Mouse (Mus musculus) hindbrain, embryonic 13.5 days (tissue): ENCODE results near the gene Asap2. TPM values are rescaled to one million over a fixed set of nuclear protein-coding genes. Genes with fewer than 3 reads are reported as not detected.

Source experiments
- ATAC-seq: fragments of 200-750 bp; cut with Nextera tagmentation; 2 replicates; pipeline ENCODE4 v1.8.0; 2017; ENCODE audit warnings: moderate TSS enrichment; ENCODE audit not compliant: low FRiP score
- H3K27ac ChIP-seq: fragments of 300-500 bp; sonication (generic); 2 replicates; pipeline ENCODE4 v1.5.1; 2015; ENCODE audit warnings: inconsistent platforms, mild to moderate bottlenecking, moderate library complexity
- H3K27me3 ChIP-seq: fragments of 300-500 bp; sonication (generic); 2 replicates; pipeline ENCODE4 v1.6.1; 2015; ENCODE audit warnings: mild to moderate bottlenecking, inconsistent platforms
- H3K36me3 ChIP-seq: fragments of 300-500 bp; sonication (generic); 2 replicates; pipeline ENCODE4 v1.6.1; 2015; ENCODE audit warnings: mild to moderate bottlenecking, inconsistent platforms
- H3K4me1 ChIP-seq: fragments of 300-500 bp; sonication (generic); replicated peaks from 2 replicates; pipeline ENCODE4 v1.6.1; 2015; ENCODE audit warnings: inconsistent platforms
- H3K4me2 ChIP-seq: fragments of 300-500 bp; sonication (generic); 2 replicates; pipeline ENCODE4 v1.6.1; 2015; ENCODE audit warnings: inconsistent platforms, mild to moderate bottlenecking, moderate library complexity
- H3K4me3 ChIP-seq: fragments of 300-500 bp; sonication (generic); 2 replicates; pipeline ENCODE4 v1.5.1; 2015; ENCODE audit warnings: mild to moderate bottlenecking, inconsistent platforms
- H3K9ac ChIP-seq: fragments of 300-500 bp; sonication (generic); 2 replicates; pipeline ENCODE4 v1.6.1; 2015; ENCODE audit warnings: mild to moderate bottlenecking, inconsistent platforms
- H3K9me3 ChIP-seq: fragments of 300-500 bp; sonication (generic); 2 replicates; pipeline ENCODE4 v1.6.1; 2016; ENCODE audit warnings: inconsistent platforms
- WGBS: fragments of 180-500 bp; shearing (Covaris S2); methylation state at CpG from one replicate; pipeline ENCODE4 v1.1.7; 2015; 5-methylcytosine and 5-hydroxymethylcytosine counted together
- polyA plus RNA-seq: library from polyadenylated mRNA; unstranded; fragments of >200 nt; fragmentation: Nextera tagmentation; extraction: Ambion mirVana; gene quantifications from 2 replicates; pipeline ENCODE4 v1.2.1, GENCODE M21; 2015

Gene Asap2
- polyA plus RNA-seq, 1 experiment from 2014 or later, result 13.3 TPM

GRCm38 (mm10) chr12:21205799-21206198 is 215.5 kb downstream of the Asap2 start:
- H3K27ac ChIP-seq, result no peak overlapping the region

DNA sequence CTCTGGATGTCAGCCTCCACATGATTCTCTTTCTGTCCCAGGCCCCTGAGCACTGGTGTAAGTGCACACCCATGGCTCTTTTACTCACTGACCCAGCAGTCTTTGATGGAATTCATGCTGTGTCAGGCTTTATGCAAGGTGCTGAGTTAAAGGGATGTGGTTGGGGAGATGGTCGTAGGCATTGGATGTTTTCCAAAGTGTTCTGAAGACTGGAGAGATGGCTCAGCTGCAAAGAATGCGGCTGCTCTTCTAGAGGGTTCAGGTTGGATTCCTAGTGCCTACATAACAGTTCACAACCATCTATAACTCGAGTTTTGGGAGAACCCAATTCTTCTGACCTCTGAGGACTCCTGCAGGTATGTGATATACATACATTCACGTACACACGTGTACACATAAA is 217.2 kb downstream of the Asap2 start:
- Histone ChIP-seq H3K4me3 (no peak overlapping the region), H3K9ac (no peak overlapping the region), H3K4me1 (peaks cover 23% of the 10 kb centered on the region), H3K36me3 (peaks cover 50% of the 10 kb centered on the region), H3K9me3 (no peaks in the 10 kb centered on the region), H3K27me3 (no peaks in the 10 kb centered on the region), H3K27ac (no peak overlapping the region), H3K4me2 (no peak overlapping the region)
- WGBS, result 93% methylated on average over 5 of the region's 5 CpGs
- ATAC-seq, result no peak

More at GRCm38 (mm10) chr12:21205799-21206198, 215.5 kb downstream of the Asap2 start:
- Histone ChIP-seq H3K4me2 (no peak overlapping the region), H3K9ac (no peak overlapping the region), H3K27me3 (no peaks in the 10 kb centered on the region), H3K4me3 (no peak overlapping the region), H3K4me1 (peaks cover 23% of the 10 kb centered on the region), H3K9me3 (no peaks in the 10 kb centered on the region), H3K36me3 (peaks cover 49% of the 10 kb centered on the region)
- ATAC-seq, result no peak
- WGBS, result 97% methylated on average over 4 of the region's 4 CpGs

GRCm38 (mm10) chr12:21208172-21208795 is 218.0 kb downstream of the Asap2 start:
- no peak for ATAC-seq
- H3K9ac ChIP-seq, result no peak overlapping the region
- no peaks in the 10 kb centered on the region for H3K9me3 ChIP-seq
- H3K4me2 ChIP-seq, result no peak overlapping the region
- peaks cover 56% of the 10 kb centered on the region for H3K36me3 ChIP-seq
- H3K4me1 ChIP-seq, result peaks cover 20% of the 10 kb centered on the region
- no peak overlapping the region for H3K4me3 ChIP-seq
- H3K27ac ChIP-seq, result no peak overlapping the region
- 90% methylated on average over 11 of the region's 11 CpGs for WGBS
- H3K27me3 ChIP-seq, result no peaks in the 10 kb centered on the region

DNA sequence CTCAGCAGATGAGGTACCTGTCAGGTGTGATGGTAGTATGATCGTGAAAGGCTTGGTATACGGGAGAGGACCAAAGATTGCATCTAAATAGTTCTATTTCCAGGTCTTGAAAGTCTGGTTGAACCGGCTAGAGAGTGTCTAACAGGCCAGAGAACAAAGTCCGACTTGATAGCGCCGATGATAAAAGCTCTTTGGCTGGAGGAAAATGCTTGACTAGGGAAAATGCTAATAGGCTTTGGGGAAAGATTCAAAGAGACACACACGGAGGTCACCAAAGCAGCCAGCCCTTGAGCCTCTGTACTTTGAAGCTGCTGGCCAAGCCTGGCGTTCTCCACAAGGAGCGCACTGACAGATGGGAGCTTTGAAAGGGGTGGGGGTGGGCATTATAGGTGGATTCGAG is 219.0 kb downstream of the Asap2 start:
- no peak overlapping the region for H3K9ac ChIP-seq
- H3K36me3 ChIP-seq, result peaks cover 60% of the 10 kb centered on the region
- no peak for ATAC-seq
- H3K27ac ChIP-seq, result no peak overlapping the region
- no peaks in the 10 kb centered on the region for H3K9me3 ChIP-seq
- no peak overlapping the region for H3K4me2 ChIP-seq
- H3K27me3 ChIP-seq, result no peaks in the 10 kb centered on the region
- 80% methylated on average over 10 of the region's 10 CpGs for WGBS
- H3K4me3 ChIP-seq, result no peak overlapping the region
- H3K4me1 ChIP-seq, result peaks cover 10% of the 10 kb centered on the region

- 92% methylated on average over 17 of the region's 17 CpGs for WGBS
- H3K4me2 ChIP-seq, result no peak overlapping the region
- no peaks in the 10 kb centered on the region for H3K4me1 ChIP-seq
- no peak overlapping the region for H3K9ac ChIP-seq
- H3K27ac ChIP-seq, result peak overlapping the region; percentile 52; the same call in 1 of the 2 replicates
- no peaks in the 10 kb centered on the region for H3K27me3 ChIP-seq
- ATAC-seq, result no peak
- H3K36me3 ChIP-seq, result peaks cover 68% of the 10 kb centered on the region
- H3K9me3 ChIP-seq, result no peaks in the 10 kb centered on the region
- H3K4me3 ChIP-seq, result no peak overlapping the region
These were observed 222.6 kb downstream of the Asap2 start for GRCm38 (mm10) chr12:21212876-21213275.

- 94% methylated on average over 8 of the region's 8 CpGs for WGBS
- no peak overlapping the region for H3K4me3 ChIP-seq
- H3K36me3 ChIP-seq, result peaks cover 67% of the 10 kb centered on the region
- no peak overlapping the region for H3K9ac ChIP-seq
- H3K27me3 ChIP-seq, result no peaks in the 10 kb centered on the region
- no peak overlapping the region for H3K27ac ChIP-seq
- no peaks in the 10 kb centered on the region for H3K4me1 ChIP-seq
- ATAC-seq, result no peak
- no peaks in the 10 kb centered on the region for H3K9me3 ChIP-seq
- no peak overlapping the region for H3K4me2 ChIP-seq
These were observed 224.4 kb downstream of the Asap2 start for GRCm38 (mm10) chr12:21214551-21215165.

- WGBS, result 93% methylated on average over 11 of the region's 11 CpGs
- H3K9ac ChIP-seq, result no peak overlapping the region
- H3K27ac ChIP-seq, result no peak overlapping the region
- no peak overlapping the region for H3K4me2 ChIP-seq
- no peaks in the 10 kb centered on the region for H3K9me3 ChIP-seq
- H3K4me3 ChIP-seq, result no peak overlapping the region
- no peaks in the 10 kb centered on the region for H3K27me3 ChIP-seq
- H3K4me1 ChIP-seq, result no peaks in the 10 kb centered on the region
- H3K36me3 ChIP-seq, result peaks cover 78% of the 10 kb centered on the region
- ATAC-seq, result no peak
These were observed 227.7 kb downstream of the Asap2 start for GRCm38 (mm10) chr12:21217776-21218444.

DNA sequence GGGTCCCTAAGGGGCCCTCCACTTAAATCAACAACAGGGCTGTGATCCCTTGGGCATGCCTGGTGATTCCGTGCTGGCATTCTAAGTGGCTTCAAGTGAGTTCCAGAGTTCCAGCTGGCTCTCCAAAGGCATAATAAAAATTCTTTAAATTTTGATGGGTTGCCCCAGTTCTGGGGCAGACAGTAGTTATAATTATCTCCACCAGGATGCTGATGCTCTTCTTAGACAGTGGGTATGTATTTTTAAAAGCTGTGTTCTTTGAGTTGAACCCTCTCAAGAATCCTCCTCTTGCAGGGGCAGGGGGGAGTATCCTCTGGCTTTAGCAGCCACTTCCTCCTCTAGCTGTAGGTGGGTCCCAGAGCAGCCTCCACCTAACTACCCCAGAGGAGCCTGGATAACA is 230.3 kb downstream of the Asap2 start:
- Histone ChIP-seq H3K4me1 (peaks cover 4% of the 10 kb centered on the region; the same call in 1 of the 2 replicates), H3K27me3 (no peaks in the 10 kb centered on the region), H3K4me3 (no peak overlapping the region), H3K9me3 (no peaks in the 10 kb centered on the region), H3K27ac (no peak overlapping the region), H3K4me2 (no peak overlapping the region), H3K36me3 (peaks cover 65% of the 10 kb centered on the region), H3K9ac (no peak overlapping the region)
- ATAC-seq, result no peak
- WGBS, result 84% methylated on average over 1 of the region's 1 CpGs

DNA sequence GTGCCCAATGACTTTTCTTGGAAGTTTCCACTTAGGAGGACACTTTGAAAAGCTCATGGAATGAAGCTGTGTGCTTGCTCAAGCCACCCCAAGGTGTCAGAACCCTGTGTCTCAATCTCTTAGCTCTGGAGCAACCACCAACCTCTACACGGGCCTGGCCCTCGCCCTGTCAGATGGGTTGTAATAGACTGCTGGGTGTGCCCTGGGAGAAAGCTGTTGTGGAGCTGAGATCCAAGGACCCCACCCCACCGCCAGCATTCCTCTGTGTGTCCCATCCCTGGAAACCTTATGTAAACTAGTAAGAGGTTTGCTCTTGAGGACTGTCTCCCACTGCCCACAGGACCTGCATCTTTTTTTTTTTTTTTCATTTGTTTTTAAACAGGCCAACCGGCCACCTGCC is 233.7 kb downstream of the Asap2 start:
- no peak overlapping the region for H3K27ac ChIP-seq
- no peak for ATAC-seq
- H3K4me3 ChIP-seq, result no peak overlapping the region
- 95% methylated on average over 4 of the region's 4 CpGs for WGBS
- H3K9me3 ChIP-seq, result no peaks in the 10 kb centered on the region
- H3K27me3 ChIP-seq, result no peaks in the 10 kb centered on the region
- H3K4me2 ChIP-seq, result no peak overlapping the region
- no peak overlapping the region for H3K9ac ChIP-seq
- peaks cover 35% of the 10 kb centered on the region for H3K36me3 ChIP-seq
- peaks cover 17% of the 10 kb centered on the region for H3K4me1 ChIP-seq

GRCm38 (mm10) chr12:21225358-21225757 is 235.1 kb downstream of the Asap2 start:
- Histone ChIP-seq H3K4me3 (no peak overlapping the region), H3K27me3 (no peaks in the 10 kb centered on the region), H3K4me1 (peaks cover 25% of the 10 kb centered on the region), H3K9ac (no peak overlapping the region), H3K36me3 (peaks cover 42% of the 10 kb centered on the region), H3K4me2 (no peak overlapping the region), H3K27ac (no peak overlapping the region), H3K9me3 (no peaks in the 10 kb centered on the region)
- 69% methylated on average over 8 of the region's 8 CpGs for WGBS
- no peak for ATAC-seq

DNA sequence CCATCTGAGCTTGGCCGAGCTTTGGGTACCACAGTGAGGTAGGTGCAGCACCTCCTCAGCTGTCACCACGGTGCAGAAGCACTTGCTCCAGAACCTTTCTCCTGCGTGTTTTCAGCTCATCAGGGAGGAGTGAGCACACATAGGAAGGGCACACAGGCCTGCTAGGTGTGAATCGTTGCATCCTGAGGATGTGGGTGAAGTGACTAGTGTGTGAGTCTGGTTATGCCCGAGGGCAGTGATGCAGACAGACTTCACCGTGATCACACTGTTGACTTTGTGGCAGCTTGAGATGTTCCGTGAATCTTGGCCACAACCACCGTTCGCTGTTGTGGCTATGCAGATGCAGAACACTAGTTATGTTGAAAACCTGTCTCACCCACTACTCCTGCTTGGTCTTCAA is 236.1 kb downstream of the Asap2 start:
- no peaks in the 10 kb centered on the region for H3K27me3 ChIP-seq
- WGBS, result 87% methylated on average over 9 of the region's 9 CpGs
- H3K9me3 ChIP-seq, result no peaks in the 10 kb centered on the region
- ATAC-seq, result no peak
- H3K4me3 ChIP-seq, result no peak overlapping the region
- peaks cover 41% of the 10 kb centered on the region for H3K36me3 ChIP-seq
- H3K9ac ChIP-seq, result no peak overlapping the region
- peaks cover 25% of the 10 kb centered on the region for H3K4me1 ChIP-seq
- no peak overlapping the region for H3K4me2 ChIP-seq
- no peak overlapping the region for H3K27ac ChIP-seq

DNA sequence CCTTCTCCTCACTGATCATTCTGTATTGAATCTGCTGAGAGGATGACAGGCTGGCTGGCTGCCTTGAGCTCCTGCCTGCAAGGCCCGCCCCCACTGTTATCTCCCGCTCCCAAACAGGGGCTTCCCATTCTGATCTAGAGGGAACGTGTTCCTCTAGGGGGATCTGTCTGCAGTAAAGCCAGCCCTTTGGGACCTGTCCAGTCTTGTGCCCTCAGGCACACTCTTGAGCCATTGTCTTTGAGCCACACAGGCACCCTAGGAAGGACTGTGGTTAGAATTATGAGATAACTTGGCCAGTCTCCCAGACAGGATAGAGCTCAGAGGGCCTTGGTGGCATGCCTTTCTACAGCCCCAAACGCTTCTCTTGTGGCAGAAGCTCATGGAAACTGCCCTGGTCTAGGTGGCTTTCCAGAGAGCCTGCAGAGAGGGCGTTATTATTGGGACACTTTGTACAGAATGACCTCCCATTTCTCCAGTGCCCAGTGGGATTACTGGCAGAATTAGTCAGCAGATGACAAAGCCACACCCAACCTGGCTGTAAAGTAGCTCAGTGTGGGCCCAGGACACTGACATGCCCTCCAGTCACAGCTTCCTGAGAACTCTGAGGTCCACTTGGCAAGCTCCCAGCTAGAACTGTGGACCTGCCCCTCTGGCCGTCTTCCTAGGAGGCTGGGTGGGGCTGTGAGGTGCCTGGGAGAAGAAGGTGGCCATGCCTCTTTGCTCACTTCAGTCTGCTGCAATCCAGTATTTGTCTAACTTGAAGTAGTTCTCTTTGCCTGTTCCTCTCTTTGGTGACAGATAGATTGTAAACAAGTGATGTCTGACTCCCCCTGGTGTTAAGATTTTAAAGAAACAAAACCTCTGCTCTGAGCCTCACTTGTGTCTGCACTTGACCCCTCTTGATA is 237.1 kb downstream of the Asap2 start:
- Histone ChIP-seq H3K9ac (no peak overlapping the region), H3K27me3 (no peaks in the 10 kb centered on the region), H3K4me2 (no peak overlapping the region), H3K27ac (peak overlapping the region; percentile 58), H3K4me3 (no peak overlapping the region), H3K36me3 (peaks cover 48% of the 10 kb centered on the region), H3K4me1 (peaks cover 25% of the 10 kb centered on the region), H3K9me3 (no peaks in the 10 kb centered on the region)
- 55% methylated on average over 6 of the region's 6 CpGs for WGBS
- ATAC-seq, result peak; percentile 36; the same call in 1 of the 2 replicates
